Mouse (Mus musculus) urinary bladder, postnatal 25 days (tissue): ENCODE data around the gene Mmp2.
"Not testable (repeated sequence)": the region's sequence is repeated elsewhere in the genome, so short reads cannot be mapped to it uniquely, and the experiment has no call there.

Experiments used
- DNase-seq: peaks from one replicate; pipeline ENCODE4 v3.0.0; 2022; ENCODE audit warnings: low spot score

The Mmp2 gene

DNA sequence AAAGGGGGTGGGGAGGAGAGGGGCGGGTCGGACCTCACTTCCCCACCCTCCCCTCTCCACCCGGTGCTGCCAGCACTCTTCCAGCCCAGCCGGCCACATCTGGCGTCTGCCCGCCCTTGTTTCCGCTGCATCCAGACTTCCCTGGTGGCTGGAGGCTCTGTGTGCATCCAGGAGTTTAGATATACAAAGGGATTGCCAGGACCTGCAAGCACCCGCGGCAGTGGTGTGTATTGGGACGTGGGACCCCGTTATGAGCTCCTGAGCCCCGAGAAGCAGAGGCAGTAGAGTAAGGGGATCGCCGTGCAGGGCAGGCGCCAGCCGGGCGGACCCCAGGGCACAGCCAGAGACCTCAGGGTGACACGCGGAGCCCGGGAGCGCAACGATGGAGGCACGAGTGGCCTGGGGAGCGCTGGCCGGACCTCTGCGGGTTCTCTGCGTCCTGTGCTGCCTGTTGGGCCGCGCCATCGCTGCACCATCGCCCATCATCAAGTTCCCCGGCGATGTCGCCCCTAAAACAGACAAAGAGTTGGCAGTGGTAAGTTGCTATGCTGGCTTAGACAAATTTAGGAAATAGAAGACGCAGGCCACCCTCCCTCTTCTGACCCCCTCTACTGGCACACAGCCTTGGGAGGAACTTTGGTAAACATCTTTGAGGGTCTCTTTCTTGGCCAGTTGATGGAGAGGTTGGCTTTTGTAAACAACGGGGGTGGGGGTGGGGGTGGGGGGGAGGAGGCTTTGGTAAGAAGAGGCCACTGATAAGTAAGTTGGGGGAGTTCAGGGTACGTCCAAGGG, at the start of gene Mmp2:
Mmp2 (plus strand) TSS at position 49 of the 792 bp plus-strand sequence.
- DNase-seq, result no peak

GRCm38 (mm10) chr8:92780976-92781375, 46.1 kb upstream of the Mmp2 start:
- DNase-seq, result peak; percentile 18

DNA sequence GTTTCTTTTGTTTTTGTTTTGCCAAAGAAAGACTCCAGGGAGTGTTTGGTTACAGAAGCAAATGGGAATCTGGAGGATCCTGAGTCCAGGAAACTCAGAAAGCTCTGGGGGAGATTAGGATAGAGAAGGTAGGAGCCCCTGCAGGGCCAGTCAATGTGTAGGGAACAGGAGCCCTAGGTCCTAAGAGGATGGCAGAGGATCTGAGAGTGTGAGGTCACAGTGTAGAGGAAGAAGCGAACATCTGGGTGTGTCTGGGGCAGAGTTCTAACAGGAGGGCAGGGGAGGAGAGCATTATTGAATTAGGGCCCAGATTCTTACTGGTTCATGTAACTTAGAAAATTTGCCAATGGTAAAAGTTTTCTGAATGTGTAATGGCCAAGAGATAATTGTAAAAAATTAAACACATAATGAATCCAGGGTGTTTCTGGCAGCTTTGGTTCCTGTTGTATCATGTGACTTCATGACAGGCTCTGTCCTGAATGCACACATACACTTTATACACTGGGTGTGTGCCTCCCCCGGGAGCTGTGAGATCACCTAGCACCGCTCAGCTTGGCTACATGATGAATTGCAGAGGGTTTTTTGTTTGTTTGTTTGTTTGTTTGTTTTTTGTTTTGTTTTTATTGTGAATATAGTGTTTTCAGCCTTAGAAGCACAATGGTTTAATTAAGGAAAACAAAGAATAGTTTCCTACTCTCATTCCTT, 43.0 kb upstream of the Mmp2 start:
- DNase-seq, result no peak

GRCm38 (mm10) chr8:92790835-92791234, 36.3 kb upstream of the Mmp2 start:
- no peak for DNase-seq

GRCm38 (mm10) chr8:92791999-92792398, 35.1 kb upstream of the Mmp2 start:
- not testable (repeated sequence) for DNase-seq

DNA sequence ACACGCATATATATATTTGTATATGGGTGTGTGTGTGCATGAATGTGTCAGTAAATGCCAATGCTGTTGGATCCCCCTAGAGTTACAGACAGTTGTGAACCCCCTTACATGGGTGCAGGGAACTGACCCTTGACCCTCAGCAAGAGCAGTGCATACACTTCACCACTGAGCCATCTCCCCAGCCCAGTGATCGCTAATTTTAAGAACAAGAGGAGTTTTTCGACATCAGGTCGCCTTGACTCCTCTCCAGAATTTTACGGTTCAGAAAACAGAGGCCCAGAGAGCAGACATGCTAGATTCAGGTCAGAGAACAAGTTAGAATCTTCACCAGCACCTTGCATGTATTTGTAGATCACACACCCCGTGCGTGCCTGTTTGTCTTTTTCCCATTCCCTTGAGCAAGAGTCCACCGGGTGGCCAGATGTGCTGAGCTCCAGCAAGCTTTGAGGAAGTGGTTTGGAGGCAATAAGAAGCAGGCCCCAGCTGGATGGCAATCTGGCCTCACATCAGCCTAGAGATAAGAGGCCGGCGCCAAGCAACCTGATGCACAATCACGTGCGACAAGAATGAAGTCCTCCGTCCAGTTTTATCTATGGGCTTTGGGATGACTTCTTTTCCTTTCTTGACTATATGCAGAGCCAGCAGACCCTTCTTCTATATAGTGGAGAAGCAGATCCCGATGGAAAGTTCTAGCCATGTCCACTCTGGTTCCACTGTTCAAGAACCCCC, 33.1 kb upstream of the Mmp2 start:
- no peak for DNase-seq

DNA sequence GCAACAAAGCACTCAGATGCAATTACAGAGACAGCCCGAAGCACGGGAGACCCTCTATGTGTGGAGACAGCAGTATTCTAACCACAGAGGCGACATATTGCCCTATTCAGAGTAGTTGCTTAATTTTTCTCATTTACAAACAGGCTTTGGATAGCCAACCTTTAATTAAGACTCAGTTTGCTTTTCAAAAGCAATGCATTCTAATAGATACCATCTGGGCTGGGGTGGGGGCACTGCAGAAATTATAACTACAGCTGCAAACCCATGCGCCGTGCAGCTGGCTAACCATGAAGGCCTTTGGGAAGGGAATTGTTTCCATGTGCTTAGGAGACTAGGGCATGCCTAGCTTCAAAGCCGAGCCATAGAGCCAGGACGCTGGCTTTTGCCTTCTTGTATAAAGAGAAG, 29.6 kb upstream of the Mmp2 start:
- DNase-seq, result no peak

GRCm38 (mm10) chr8:92799406-92799805, 27.7 kb upstream of the Mmp2 start:
- DNase-seq, result no peak

DNA sequence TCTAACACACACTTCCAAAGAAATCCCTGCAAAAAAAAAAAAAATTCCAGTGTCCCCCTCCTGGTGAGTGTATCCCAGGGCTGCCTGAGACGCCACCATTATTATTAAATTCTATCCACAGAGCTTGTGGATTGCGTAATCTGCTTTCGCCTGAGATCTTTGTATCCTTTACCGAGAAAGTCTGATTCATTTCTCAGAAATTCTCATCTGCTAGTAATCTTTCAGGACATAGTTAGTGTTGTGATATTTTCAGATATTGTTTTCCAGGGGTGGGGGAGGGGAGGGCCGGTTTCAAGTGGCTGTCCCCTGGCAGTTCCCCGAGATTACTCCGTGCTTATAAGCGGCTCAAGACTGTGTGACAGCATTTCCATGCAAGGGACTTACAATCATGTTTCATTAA, 25.9 kb upstream of the Mmp2 start:
- DNase-seq, result no peak

DNA sequence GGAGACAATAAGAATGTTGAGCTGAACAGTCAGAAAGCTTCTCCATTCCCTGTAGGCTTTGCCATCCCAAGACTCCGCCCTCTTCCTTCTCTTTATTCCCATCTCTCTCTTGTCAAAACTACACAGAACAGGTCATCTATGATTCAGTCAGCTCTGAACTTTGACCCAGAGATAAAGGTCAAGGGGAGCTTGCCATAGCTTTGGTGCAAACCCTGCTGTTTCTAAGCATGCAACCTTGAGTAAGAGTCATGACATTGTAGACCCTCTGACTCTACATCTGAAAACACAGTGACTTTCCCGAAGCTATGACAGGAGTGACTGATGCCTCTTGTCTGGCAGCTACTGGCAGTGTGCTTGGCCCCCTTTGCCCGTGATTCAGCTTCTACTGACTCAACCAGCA, 24.5 kb upstream of the Mmp2 start:
- no peak for DNase-seq

GRCm38 (mm10) chr8:92812773-92813172, 14.3 kb upstream of the Mmp2 start:
- no peak for DNase-seq

DNA sequence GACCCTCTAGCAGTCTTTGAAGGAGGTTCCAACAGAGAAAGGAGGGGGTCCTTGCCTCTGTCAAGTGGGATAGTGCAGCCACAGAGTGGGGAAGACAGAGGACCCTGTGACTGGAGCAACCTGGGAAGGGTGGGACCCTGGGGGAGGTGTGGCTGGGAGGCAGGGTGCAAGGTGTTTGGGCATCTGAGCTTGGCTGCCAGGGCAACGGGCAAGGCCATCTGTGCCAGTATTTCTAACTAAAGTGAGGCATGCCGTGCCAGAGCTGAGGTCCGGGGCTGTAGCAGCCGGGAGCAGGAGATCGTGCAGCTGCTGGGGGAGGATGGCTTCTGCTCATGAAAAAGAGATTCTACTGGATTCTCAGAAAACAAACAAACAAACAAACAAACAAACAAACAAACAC, 11.4 kb upstream of the Mmp2 start:
- DNase-seq, result no peak

DNA sequence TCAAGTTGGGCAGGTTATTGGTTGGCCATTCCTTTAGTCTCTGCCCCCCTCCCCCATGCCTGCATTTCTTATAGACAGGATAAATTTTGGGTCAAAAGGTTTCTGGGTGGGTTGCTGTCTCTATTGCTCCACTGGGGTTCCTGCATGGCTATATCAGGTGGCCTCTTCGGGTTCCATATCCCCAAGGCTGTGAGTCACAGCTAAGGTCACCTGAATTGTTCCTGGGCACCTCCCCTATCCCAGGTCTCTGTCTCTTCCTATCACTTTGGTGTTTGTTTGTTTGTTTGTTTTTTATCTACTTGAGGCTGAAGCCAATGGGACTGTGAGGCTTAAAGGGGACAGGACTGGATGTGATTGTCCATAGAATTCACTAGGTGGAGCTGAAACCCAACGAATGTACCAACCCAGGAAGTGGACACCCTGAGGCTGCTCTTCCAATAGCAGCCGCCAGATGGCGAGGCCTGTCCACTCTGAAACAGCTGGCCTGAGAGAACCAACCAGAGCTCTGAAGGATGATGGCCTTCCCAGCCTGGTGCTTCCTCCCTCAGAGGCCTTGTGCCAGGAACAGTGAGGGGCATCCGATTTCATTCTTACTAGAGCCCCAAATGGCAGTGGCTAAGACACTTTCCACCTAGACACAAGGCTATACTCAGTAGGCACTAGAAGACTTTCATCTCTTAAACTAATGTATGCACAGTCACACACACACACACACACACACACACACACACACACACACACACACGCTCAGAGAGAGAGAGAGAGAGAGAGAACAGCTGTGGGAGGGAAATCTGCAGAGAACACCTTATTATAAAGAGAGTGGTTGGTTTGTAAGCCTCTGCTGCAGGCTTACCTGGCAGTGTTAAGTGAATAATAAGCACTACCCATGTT, 8.9 kb upstream of the Mmp2 start:
- peak; percentile 89 for DNase-seq

GRCm38 (mm10) chr8:92821151-92821550, 5.9 kb upstream of the Mmp2 start:
- no peak for DNase-seq

- no peak for DNase-seq
Measured at GRCm38 (mm10) chr8:92822386-92822785, 4.7 kb upstream of the Mmp2 start.

DNA sequence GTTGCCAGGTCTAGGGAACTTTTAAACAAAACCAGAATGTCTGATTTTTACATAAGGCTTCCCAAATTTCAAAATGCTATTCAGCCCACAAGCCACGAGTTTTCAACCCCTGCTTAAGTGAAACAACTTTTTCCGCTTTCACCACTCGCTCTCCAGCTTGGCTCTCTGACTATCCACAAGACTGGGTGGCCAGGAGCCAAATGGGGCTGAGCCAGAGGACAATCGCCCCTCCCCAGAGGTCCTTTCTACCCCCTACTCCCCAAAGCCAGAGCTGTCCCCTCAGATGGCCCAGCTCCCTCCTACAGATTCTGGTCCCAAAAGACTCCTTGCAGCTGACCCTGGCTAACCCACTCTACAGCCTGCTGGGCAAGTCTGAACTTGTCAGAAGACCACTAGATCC, 1.1 kb upstream of the Mmp2 start:
- no peak for DNase-seq

DNA sequence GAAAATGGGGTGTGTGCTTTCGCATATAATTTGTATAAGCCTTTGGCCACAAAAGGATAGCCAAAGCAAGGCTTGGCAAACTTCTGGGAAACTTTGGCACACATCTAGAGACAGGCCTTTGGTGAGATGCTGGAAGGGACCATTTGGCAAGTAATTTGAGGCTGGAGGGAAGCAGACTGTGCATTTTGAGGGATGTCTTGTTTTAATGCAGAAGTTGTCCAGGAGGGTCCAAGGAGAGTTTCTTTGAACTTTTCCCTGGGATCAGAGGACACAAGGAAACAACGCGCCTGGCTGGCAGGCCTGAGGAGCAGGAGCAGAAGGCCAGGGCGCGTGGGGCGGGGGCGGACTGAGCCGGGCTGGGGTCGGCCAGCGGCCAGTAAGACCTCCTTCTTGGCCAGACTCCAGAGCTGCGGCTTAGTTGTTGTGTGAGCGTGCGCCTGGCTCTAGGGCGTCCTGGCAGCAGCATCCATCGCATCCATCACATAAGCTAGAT, 1.2 kb downstream of the Mmp2 start:
- DNase-seq, result peak; percentile 32

- DNase-seq, result no peak
Measured at GRCm38 (mm10) chr8:92834065-92834731, 7.1 kb downstream of the Mmp2 start.

DNA sequence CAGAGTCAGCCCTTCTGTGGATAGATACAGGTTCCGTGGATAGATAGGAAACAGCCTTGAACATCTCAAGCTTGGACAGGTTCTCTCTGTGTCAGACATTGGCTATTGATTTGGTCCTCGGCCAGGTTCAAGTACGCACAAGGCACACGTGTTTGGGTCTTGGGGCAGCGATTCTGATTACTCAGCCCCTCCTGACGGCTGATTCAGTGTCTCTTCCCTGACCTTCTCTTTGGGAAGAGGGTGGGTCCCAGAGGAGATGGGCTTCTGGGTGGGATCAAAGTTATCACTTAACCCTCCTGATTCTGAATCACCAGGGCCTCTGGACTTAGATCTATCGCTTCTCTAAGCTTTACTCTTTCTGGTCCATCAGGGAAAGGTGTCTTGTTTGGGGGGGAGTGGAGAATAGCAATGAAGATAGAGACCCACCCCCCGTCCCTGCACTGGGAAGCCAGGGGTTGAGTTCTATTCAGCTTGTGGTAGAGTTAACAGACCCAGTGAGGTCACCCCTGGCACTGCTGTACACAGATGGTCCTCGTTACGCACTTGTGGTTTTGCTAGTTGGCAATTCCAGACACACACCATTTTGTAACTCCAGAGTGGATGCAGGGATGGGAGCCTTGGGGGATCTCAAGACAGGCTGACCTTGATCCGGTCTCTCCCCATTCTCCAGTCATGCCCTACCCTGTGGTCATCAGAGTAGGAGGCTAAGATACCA, 7.9 kb downstream of the Mmp2 start:
- DNase-seq, result no peak

GRCm38 (mm10) chr8:92835901-92836300, 8.8 kb downstream of the Mmp2 start:
- DNase-seq, result no peak
